Mouse (Mus musculus) T-cell, adult 2 months (primary cell): ENCODE measurements at regions not wholly inside any gene's neighbourhood (a gene's known extent, or its start where the extent isn't known, plus 50 kb on each side); places are given as distances from the start of the nearest gene placed in this dataset.

Source experiments
- DNase-seq: peaks from one replicate; pipeline ENCODE4 v3.0.0; 2022; ENCODE audit warnings: low spot score

GRCm38 (mm10) chr10:44582736-44583135 is 54.4 kb upstream of the Prdm1 start:
- no peak for DNase-seq
